Mouse (Mus musculus) heart, postnatal 0 days (tissue): ENCODE results near the gene Slc4a10.

Experiments used
- CTCF ChIP-seq: IDR thresholded peaks from 2 replicates; pipeline ENCODE4 v1.5.1; 2016; ENCODE audit warnings: antibody characterized with exemption, control low read depth, low read depth
- EP300 ChIP-seq: IDR thresholded peaks from 2 replicates; pipeline ENCODE4 v1.6.1; 2016; ENCODE audit warnings: antibody characterized with exemption, low read depth

DNA sequence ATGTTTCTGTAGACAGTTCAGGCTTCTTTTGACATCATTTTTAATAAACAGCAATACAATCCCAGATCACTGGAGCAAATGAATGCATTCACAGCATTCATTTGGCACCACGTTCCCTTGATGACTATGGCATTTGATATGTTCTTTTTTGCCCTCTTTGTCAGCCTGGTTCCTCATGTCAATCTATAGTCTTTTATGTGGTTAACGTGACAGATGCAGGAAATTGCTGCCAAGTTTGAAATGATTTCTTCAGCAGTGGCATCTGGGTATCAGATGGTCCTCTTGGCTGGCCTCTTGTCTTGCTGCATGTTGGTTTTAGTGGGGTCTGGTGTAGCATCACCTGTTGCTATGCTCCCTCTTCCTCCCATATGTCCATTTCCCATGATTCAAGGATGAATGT, 247.6 kb downstream of the Slc4a10 start:
- TF ChIP-seq CTCF = no peak
- TF ChIP-seq EP300 = no peak
